Mouse (Mus musculus) liver, postnatal 0 days (tissue): ENCODE data around the gene Nr2c1.

Experiments used
- CTCF ChIP-seq: sonication (generic); IDR thresholded peaks from 2 replicates; pipeline ENCODE4 v1.5.1; 2016; ENCODE audit warnings: antibody characterized with exemption, low read depth
- EP300 ChIP-seq: IDR thresholded peaks from 2 replicates; pipeline ENCODE4 v1.6.1; 2016; ENCODE audit warnings: antibody characterized with exemption, low read depth, mild to moderate bottlenecking

DNA sequence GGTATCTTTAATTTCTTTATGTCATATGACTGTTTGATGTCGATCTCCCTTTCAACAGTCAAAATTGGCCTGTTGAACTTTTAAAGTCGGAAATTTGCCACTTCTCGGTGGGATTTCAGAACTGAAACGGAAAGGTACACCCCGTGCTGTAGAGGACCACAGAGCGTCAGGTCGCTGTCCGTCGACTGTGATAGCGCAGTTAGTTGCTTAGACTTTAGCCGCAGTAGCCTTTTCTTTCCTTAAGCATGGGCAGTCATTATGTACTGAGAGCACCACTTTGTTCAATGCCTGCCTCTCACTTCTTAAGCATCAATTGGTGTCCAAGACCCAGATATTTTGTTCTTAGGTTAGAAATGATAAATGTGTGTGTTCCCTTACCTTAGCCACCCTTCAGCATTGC lies 24.3 kb downstream of the Nr2c1 start:
- TF ChIP-seq CTCF (no peak), EP300 (no peak)
